Mouse (Mus musculus) bone marrow, adult 2 months (tissue): ENCODE measurements around the gene Col1a2.

Experiments
- CTCF ChIP-seq: fragments of 200-500 bp; IDR thresholded peaks from 2 replicates; pipeline ENCODE4 v1.5.1; 2011; ENCODE audit warnings: low read length, control low read depth; ENCODE audit not compliant: control insufficient read depth, insufficient read depth
- POLR2A ChIP-seq: fragments of 200-500 bp; IDR thresholded peaks from 2 replicates; pipeline ENCODE4 v1.6.1; 2011; ENCODE audit warnings: low read depth, mild to moderate bottlenecking, control low read depth, low read length, borderline replicate concordance; ENCODE audit not compliant: control insufficient read depth

GRCm38 (mm10) chr6:4548894-4549293 is 44.3 kb downstream of the Col1a2 start:
- TF ChIP-seq CTCF (no peak), POLR2A (no peak)
